Mouse (Mus musculus) thymus, adult 2 months (tissue): Measurements from ENCODE around the gene Cachd1.

ENCODE experiments used
- CTCF ChIP-seq: fragments of 200-500 bp; IDR thresholded peaks from 2 replicates; pipeline ENCODE4 v1.5.1; 2012; ENCODE audit warnings: mild to moderate bottlenecking, control low read depth, low read length, moderate library complexity, borderline replicate concordance; ENCODE audit not compliant: control insufficient read depth, poor library complexity, insufficient read depth; ENCODE audit errors: extremely low read depth
- POLR2A ChIP-seq: fragments of 200-500 bp; IDR thresholded peaks from 2 replicates; pipeline ENCODE4 v1.6.1; 2012; ENCODE audit warnings: mild to moderate bottlenecking, low read length, control low read depth, moderate library complexity; ENCODE audit not compliant: control insufficient read depth, poor library complexity, insufficient read depth; ENCODE audit errors: extremely low read depth

DNA sequence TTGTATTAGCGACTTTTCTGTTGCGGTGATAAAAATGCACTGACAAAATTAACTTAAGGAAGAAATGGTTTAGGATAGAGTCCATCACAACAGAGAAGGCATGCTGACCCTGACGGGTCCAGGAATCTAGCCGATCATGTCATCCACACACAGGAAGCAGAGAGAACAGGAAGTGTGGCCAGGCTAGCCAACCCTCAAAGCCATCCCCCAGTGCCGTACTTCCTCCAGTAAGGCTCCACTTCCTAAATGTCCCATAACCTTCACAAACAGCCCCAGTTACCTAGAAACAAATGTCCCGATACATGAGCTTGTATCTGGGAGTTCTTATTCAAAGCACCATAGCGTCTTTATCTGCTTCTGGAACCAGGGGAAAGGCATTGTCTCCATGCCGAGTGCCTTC, 32.9 kb upstream of the Cachd1 start:
- TF ChIP-seq CTCF (no peak), POLR2A (no peak)
